Mouse (Mus musculus): ENCODE measurements around the gene Gpr15. TPM values are rescaled to one million over a fixed set of nuclear protein-coding genes. Genes with fewer than 3 reads are reported as not detected.

Gpr15 gene
- not detected in 2 replicates for polyA plus RNA-seq (2016; fragmentation: Nextera tagmentation; extraction: Ambion mirVana)

- H3K9me3 ChIP-seq: no peaks in the 10 kb centered on the region
- 88% methylated on average over 7 of the region's 7 CpGs for WGBS
- no peak within 1 kb of the TSS for H3K4me3 ChIP-seq
- H3K27me3 ChIP-seq (ENCODE audit: insufficient read depth, poor library complexity, severe bottlenecking): no peaks in the 10 kb centered on the region
- DNase-seq (ENCODE audit: low spot score): no peak
- H3K36me3 ChIP-seq: no peaks in the 10 kb centered on the region
- H3K27ac ChIP-seq: no peak within 1 kb of the TSS
- H3K4me1 ChIP-seq: no peaks in the 10 kb centered on the region
Measured at GRCm38 (mm10) chr16:58718666-58719120, at the start of gene Gpr15. Gpr15 (minus strand) TSS chr16:58719070.

GRCm38 (mm10) chr16:58763076-58763475, 44.2 kb upstream of the Gpr15 start, which contains the start of gene Olfr172:
Olfr172 (minus strand) TSS chr16:58763176.
- no peak within 1 kb of the TSS for H3K4me3 ChIP-seq
- no peaks in the 10 kb centered on the region for H3K4me1 ChIP-seq
- no peaks in the 10 kb centered on the region for H3K27me3 ChIP-seq (ENCODE audit: insufficient read depth, poor library complexity, severe bottlenecking)
- DNase-seq (ENCODE audit: low spot score): no peak
- no peak within 1 kb of the TSS for H3K27ac ChIP-seq
- H3K9me3 ChIP-seq: no peaks in the 10 kb centered on the region
- WGBS: 80% methylated on average over 1 of the region's 1 CpGs
- no peaks in the 10 kb centered on the region for H3K36me3 ChIP-seq

- Histone ChIP-seq H3K9me3 (no peaks in the 10 kb centered on the region), H3K36me3 (no peaks in the 10 kb centered on the region), H3K4me3 (no peak overlapping the region), H3K27ac (no peak overlapping the region), H3K27me3 (ENCODE audit: insufficient read depth, poor library complexity, severe bottlenecking) (no peaks in the 10 kb centered on the region), H3K4me1 (no peaks in the 10 kb centered on the region)
- DNase-seq (ENCODE audit: low spot score): no peak
Measured at GRCm38 (mm10) chr16:58756191-58756590, 37.3 kb upstream of the Gpr15 start.

- no peaks in the 10 kb centered on the region for H3K9me3 ChIP-seq
- no peak overlapping the region for H3K4me3 ChIP-seq
- no peaks in the 10 kb centered on the region for H3K27me3 ChIP-seq (ENCODE audit: insufficient read depth, poor library complexity, severe bottlenecking)
- H3K36me3 ChIP-seq: no peaks in the 10 kb centered on the region
- H3K27ac ChIP-seq: no peak overlapping the region
- DNase-seq (ENCODE audit: low spot score): no peak
- H3K4me1 ChIP-seq: peaks cover 6% of the 10 kb centered on the region
- 22% methylated on average over 1 of the region's 1 CpGs for WGBS
Measured at GRCm38 (mm10) chr16:58751314-58751713, 32.4 kb upstream of the Gpr15 start.

GRCm38 (mm10) chr16:58746715-58747114, 27.8 kb upstream of the Gpr15 start:
- Histone ChIP-seq H3K36me3 (no peaks in the 10 kb centered on the region), H3K4me1 (peaks cover 6% of the 10 kb centered on the region), H3K27me3 (ENCODE audit: insufficient read depth, poor library complexity, severe bottlenecking) (no peaks in the 10 kb centered on the region), H3K9me3 (no peaks in the 10 kb centered on the region), H3K4me3 (no peak overlapping the region), H3K27ac (no peak overlapping the region; the same call in 1 of the 2 replicates)
- WGBS: 30% methylated on average over 4 of the region's 4 CpGs
- DNase-seq (ENCODE audit: low spot score): no peak

- Histone ChIP-seq H3K27me3 (ENCODE audit: insufficient read depth, poor library complexity, severe bottlenecking) (no peaks in the 10 kb centered on the region), H3K9me3 (no peaks in the 10 kb centered on the region), H3K27ac (no peak overlapping the region), H3K4me3 (no peak overlapping the region), H3K36me3 (no peaks in the 10 kb centered on the region), H3K4me1 (no peaks in the 10 kb centered on the region)
- WGBS: 91% methylated on average over 5 of the region's 5 CpGs
- DNase-seq (ENCODE audit: low spot score): no peak
Measured at GRCm38 (mm10) chr16:58740751-58741150, 21.9 kb upstream of the Gpr15 start.

- Histone ChIP-seq H3K36me3 (peaks cover 15% of the 10 kb centered on the region), H3K9me3 (no peaks in the 10 kb centered on the region), H3K4me1 (no peaks in the 10 kb centered on the region), H3K4me3 (no peak overlapping the region), H3K27ac (no peak overlapping the region), H3K27me3 (ENCODE audit: insufficient read depth, poor library complexity, severe bottlenecking) (no peaks in the 10 kb centered on the region)
- WGBS: 91% methylated on average over 1 of the region's 1 CpGs
- no peak for DNase-seq (ENCODE audit: low spot score)
Measured at GRCm38 (mm10) chr16:58738800-58739199, 19.9 kb upstream of the Gpr15 start.

- Histone ChIP-seq H3K36me3 (peaks cover 21% of the 10 kb centered on the region), H3K27me3 (ENCODE audit: insufficient read depth, poor library complexity, severe bottlenecking) (no peaks in the 10 kb centered on the region), H3K4me3 (no peak overlapping the region), H3K4me1 (no peaks in the 10 kb centered on the region), H3K9me3 (no peaks in the 10 kb centered on the region), H3K27ac (no peak overlapping the region)
- 71% methylated on average over 4 of the region's 4 CpGs for WGBS
- no peak for DNase-seq (ENCODE audit: low spot score)
Measured at GRCm38 (mm10) chr16:58738205-58738604, 19.3 kb upstream of the Gpr15 start.

GRCm38 (mm10) chr16:58728176-58728671, 9.4 kb upstream of the Gpr15 start:
- Histone ChIP-seq H3K4me3 (peak overlapping the region; percentile 78), H3K27me3 (ENCODE audit: insufficient read depth, poor library complexity, severe bottlenecking) (no peaks in the 10 kb centered on the region), H3K4me1 (peaks cover 3% of the 10 kb centered on the region; the same call in 1 of the 2 replicates), H3K36me3 (peaks cover 31% of the 10 kb centered on the region), H3K9me3 (no peaks in the 10 kb centered on the region), H3K27ac (peak overlapping the region; percentile 94)
- WGBS: under 1% methylated on average over 27 of the region's 31 CpGs
- no peak for DNase-seq (ENCODE audit: low spot score)

- peak; percentile 99 for DNase-seq (ENCODE audit: low spot score)
- Histone ChIP-seq H3K27ac (peak within 1 kb of the TSS; percentile 94), H3K27me3 (ENCODE audit: insufficient read depth, poor library complexity, severe bottlenecking) (no peaks in the 10 kb centered on the region), H3K4me3 (peak within 1 kb of the TSS; percentile 78), H3K9me3 (no peaks in the 10 kb centered on the region), H3K36me3 (peaks cover 25% of the 10 kb centered on the region), H3K4me1 (peaks cover 3% of the 10 kb centered on the region; the same call in 1 of the 2 replicates)
- WGBS: 2% methylated on average over 35 of the region's 35 CpGs
Measured at GRCm38 (mm10) chr16:58727477-58728131, 8.7 kb upstream of the Gpr15 start, which contains the start of gene Cldnd1. Cldnd1 (plus strand) TSS chr16:58727910.

- H3K27ac ChIP-seq: peak overlapping the region; percentile 94; the same call in 1 of the 2 replicates
- H3K36me3 ChIP-seq: peaks cover 17% of the 10 kb centered on the region
- H3K27me3 ChIP-seq (ENCODE audit: insufficient read depth, poor library complexity, severe bottlenecking): no peaks in the 10 kb centered on the region
- peaks cover 3% of the 10 kb centered on the region; the same call in 1 of the 2 replicates for H3K4me1 ChIP-seq
- H3K4me3 ChIP-seq: peak overlapping the region; percentile 78
- no peaks in the 10 kb centered on the region for H3K9me3 ChIP-seq
- 78% methylated on average over 11 of the region's 11 CpGs for WGBS
- DNase-seq (ENCODE audit: low spot score): no peak
Measured at GRCm38 (mm10) chr16:58726680-58727476, 8.0 kb upstream of the Gpr15 start.

GRCm38 (mm10) chr16:58722292-58722691, 3.4 kb upstream of the Gpr15 start:
- Histone ChIP-seq H3K27ac (no peak overlapping the region), H3K4me1 (no peaks in the 10 kb centered on the region), H3K36me3 (no peaks in the 10 kb centered on the region), H3K9me3 (no peaks in the 10 kb centered on the region), H3K4me3 (no peak overlapping the region), H3K27me3 (ENCODE audit: insufficient read depth, poor library complexity, severe bottlenecking) (no peaks in the 10 kb centered on the region)
- 72% methylated on average over 2 of the region's 2 CpGs for WGBS
- DNase-seq (ENCODE audit: low spot score): no peak

- Histone ChIP-seq H3K4me3 (no peak overlapping the region), H3K36me3 (no peaks in the 10 kb centered on the region), H3K9me3 (no peaks in the 10 kb centered on the region), H3K4me1 (no peaks in the 10 kb centered on the region), H3K27ac (no peak overlapping the region), H3K27me3 (ENCODE audit: insufficient read depth, poor library complexity, severe bottlenecking) (no peaks in the 10 kb centered on the region)
- DNase-seq (ENCODE audit: low spot score): no peak
- WGBS: 67% methylated on average over 4 of the region's 4 CpGs
Measured at GRCm38 (mm10) chr16:58715018-58715417, 3.9 kb downstream of the Gpr15 start.

Measured in heart, embryonic 10.5 days (tissue).